Mouse (Mus musculus) frontal cortex, postnatal 14 days (tissue): ENCODE measurements at regions not wholly inside any gene's neighbourhood (a gene's known extent, or its start where the extent isn't known, plus 50 kb on each side); places are given as distances from the start of the nearest gene placed in this dataset.

Experiments
- DNase-seq, 2 experiments: peaks; one replicate each; pipeline ENCODE4 v3.0.0; 2022; ENCODE audit warnings: low spot score in 2 of 2

DNA sequence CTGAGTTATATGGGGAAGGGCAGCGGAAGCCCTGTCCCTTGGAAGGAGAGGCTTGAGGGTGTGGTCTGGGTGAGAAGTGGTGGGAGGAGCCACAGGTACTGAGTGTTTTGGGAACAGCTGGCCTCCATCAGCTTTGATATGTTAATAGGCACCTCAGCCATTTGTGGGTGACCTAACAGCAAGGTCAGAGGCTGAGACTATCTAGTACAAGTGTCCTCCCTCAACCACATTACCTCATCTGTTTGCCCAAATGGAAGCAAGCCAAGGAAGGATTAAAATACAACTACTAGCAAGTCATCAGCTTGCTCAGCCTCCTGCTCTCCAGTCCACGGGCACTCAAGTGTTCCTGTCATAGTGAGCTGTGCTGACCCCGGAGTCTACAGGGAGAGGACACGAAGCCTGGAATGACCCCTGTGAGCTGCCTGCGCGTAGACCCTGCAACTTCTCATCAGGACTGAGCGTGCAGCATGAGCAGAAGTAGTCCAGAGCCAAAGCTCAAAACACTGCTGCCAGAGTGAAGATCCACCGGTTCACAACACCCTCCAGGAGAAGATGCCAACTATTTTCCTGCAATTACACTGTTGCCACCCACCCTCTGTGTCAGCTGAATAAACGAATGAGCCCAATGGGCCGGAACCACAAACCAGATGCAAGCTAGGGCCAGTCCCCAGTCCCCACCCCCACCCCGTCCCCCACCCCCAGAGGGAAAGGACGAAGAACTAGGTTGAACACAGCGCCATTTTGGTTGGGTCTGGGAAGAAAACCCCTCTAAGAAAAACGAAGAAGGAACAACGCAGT, 239.6 kb downstream of the Qk start:
- DNase-seq, result no peak

DNA sequence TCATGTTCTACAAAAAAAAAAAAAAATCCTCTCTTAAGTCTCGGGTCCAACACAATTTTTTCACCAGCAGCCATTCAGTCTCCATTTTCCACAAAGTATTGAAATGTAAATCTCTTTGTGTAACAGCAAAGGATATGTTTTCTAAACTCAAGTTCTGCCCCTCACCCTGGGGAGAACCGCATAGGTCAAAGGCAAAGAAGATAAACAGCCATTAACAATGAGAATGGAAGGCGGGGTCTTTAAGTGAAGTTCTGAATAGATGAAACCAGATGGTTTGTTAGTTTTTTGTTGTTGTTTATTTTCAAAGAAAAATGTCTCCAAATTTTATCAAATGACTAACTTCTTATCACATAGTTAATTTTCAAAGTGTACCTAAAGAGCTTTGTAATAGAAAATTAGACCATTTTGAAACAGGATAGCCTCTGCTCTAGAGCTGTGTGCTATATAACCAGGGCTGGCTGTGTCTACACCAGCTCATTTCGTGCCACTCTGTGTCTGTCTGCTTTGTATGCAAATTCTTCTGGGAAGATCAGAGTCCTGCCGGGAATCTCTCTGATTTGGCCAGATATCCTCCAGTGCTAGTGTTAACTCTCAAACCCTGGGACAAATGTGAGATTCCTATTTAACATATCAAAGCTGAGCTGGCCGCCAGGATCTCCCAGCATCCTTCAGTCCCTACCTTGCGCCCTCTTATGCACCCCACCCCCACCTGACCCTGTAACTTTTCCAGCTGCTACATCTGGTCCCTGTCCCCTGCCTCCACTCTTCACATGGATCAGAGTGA, 240.9 kb downstream of the Qk start:
- no peak for DNase-seq

DNA sequence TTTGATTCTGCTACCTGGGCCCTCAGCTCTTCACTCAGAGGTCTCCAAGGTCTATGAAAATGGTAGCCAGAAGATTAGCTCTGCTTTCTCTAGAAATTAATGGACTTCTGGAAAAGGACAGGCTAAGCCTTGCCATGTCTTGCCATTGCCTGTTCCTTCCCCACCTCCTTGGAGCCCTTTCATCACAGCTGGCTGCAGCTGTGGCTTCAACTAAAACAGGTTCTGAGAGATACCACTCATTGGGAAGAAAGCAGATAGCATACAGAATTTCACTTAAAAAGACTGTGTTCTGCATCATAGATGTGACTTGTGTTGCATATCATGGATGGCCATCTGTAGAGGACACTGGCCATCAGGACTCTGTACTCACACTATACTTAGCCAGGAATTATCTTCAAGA, 246.4 kb downstream of the Qk start:
- no peak for DNase-seq

DNA sequence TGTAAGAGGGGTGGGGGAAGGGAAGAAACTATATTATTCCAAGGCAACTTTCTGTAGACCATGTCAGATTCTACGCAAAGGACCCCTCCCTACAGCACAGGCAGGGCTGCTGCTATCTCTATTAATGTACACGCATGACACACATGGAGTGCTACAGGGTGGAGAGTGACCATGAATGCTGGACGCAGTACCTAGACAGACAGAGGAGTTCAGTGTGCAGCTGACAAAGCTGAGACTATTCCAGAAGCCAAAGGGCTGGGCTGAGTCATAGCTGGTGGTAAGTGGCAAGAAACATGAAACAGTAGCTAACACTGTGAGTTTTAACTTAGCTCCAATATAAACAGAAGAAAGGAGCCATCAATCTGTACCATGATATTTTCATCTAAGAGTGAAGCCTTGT, 250.4 kb downstream of the Qk start:
- DNase-seq, result no peak

DNA sequence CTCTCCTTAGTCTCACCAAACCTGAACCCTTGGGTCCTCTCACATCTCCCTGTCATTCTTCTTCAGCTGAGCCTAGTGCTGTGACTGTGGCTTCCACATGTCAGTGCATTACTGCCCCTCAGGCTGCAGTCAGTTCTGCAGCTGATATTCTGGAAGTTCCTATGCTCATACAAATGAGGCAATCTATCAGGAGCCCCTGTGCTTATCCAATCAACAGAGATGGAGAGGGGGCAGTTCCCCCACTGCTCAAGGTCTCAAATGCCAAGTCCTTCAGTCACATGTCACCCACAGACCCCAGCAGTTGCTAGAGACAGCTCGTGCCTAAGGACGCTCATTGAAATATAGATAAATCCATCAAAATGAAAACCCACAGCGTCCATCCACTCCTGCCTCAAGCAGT, 254.5 kb downstream of the Qk start:
- no peak for DNase-seq

DNA sequence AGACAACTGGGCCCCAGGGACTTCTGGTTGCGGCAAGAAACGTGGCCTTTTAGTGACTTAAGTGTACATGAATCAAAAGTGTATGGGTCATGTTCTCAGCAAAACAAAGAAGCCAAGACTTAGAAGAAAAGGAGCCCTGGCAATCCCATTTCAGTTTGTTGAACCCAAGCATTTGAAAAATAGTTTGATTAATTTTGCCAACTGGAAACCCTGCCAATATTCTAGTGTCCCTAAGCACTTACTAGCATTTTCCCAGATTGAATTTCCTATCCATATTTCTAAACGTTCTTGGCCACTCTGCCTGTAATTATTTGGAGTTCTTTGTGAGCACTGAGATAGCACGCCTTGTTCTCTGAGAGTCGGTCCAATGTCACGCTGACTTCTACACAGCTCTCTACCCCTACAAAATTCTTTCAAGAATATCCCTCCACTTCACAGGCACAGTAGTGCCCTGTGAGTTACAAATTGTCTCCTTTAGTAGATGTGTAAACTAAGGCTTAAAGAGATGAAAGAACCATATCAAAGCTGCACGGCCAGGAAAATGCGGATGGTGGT, 257.0 kb downstream of the Qk start:
- DNase-seq, result no peak

DNA sequence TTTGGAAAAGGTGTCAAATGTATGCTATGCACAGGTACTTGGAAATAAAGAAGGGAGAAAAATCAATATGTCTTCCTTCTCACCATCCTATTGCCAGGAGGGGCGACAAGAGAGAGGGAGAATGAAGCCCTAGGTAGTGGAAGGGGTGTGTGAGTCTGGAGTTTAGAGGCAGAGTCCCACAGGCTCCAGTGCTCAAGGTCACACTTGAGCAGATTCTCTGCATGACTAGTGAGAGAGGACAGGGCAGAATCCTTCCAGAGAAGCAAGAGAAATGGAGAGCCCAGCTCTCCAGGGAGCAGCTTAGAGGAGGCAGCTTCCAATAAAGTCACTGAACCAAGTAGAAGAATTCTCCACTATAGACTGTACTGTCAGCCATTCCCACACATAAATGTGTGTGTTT, 261.9 kb downstream of the Qk start:
- DNase-seq, result no peak

DNA sequence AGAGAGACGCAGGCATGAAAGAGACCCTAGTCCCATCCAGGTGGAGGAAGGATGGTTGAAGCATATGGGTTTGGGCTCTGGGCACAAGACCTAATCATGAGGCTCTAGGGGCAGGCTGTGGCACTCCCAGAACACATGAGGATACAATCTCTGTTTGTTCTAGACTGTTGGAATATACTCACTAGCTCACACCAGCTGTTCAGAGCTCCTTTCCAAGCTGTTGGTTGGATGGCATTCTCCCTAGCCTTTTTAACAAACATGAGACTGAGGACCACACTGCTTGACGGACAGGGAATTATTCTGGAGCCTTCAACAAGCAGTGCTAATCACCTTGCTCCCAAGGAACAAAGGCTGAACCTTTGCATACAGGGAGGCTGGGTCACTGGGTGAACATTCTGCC, 263.6 kb downstream of the Qk start:
- no peak for DNase-seq

DNA sequence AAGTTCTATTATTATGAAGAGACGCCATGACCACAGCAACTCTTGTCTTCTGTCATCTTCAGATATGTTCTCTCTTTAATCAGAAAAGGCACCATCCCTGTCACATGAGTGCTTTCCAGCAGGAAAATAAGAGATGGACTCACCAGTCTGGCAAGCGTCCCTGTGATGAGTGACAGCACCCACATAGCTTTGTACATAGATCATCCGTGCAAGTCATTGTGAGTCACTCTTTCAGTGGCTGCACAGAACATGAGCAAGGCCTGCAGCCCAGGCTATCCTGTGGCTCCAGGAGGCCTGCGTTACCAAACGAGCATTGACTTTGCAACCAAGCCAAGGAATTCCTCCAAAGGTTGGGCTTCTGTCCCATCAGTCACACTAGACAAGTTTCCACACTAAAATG, 265.3 kb downstream of the Qk start:
- no peak for DNase-seq

DNA sequence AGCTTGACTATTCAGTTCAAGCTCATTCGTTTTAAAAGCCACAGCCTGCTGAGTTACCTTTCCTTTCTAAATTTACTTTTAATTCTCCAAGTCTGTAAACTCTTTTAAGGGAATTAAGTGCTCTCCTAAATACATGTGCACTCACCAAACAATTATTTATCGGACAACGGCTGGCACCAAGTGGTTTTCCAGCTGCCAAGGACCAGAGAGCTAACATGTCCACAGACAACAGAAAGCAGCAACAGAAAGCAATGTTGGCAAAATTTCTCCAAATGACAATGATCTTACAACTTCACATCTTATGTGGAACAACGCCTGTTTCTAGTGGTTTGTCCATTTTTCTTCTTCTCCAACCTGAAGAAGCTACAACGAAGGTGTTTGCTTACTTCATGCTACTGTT, 275.3 kb downstream of the Qk start:
- no peak for DNase-seq

DNA sequence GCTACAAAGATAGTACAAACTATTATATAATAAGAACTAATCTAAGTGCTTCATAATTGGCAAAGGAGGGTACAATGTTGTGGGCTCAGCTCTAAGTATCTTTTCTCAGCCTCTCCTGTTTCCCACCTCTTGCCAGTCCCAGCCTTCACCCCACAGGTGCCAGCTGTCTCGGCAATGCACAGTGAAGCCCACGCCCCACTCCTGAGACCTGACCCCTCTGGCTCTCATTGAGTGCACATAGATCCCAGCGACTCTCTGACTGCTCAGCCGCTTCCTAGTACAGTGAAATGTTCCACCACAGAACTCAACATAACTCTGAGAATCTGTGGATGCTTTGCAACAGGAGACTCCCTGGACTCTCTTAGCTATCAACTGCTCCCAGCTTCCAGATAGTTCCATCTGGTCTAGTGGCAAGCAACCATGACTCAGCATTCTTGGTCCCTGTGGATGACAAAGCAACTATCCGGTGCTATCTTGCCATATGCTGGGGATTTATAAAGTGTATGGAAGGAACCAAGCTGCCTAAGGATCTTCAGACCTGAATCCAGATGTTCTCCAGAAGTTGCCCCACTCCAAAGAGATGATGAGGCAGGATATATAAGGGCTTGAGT, 277.5 kb downstream of the Qk start:
- DNase-seq, result no peak

DNA sequence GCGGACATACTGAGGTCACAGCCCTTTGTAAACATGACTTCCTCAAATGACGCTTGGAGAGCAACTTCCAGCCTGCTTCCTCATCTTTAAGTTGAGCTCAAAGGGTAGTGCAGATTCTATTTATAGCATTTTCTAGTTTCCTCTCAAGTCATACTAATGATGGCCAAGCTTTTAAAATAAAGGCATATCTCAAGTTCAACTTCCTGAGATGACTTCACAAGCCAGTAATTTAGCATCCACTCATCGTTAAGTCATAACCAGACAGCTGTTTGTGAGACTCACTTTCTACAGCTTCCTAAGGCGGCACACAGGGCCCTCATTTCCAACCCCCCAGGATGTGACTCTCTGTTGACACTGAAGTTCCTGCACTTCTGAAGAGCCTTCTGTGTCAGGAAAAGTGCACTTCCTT, 278.7 kb downstream of the Qk start:
- no peak for DNase-seq

DNA sequence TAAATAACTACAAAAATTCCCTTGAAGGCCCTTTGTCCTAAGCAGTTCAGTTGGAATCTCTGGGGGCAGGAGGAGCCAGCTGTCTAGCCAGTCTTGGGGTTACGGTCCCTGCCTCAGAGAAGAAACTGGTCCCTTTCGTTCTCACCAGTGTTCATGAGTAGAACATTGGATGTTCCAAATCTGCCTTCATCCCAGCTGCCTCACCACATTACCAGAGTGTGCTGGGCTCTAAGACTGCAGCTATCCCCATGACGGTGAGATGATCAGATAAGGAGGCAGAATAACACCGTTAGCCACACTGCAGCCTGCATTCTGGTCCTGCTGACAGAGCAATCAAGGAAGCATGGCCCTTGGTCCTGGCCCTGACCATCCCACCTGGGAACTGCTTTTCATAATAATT, 279.3 kb downstream of the Qk start:
- no peak for DNase-seq

DNA sequence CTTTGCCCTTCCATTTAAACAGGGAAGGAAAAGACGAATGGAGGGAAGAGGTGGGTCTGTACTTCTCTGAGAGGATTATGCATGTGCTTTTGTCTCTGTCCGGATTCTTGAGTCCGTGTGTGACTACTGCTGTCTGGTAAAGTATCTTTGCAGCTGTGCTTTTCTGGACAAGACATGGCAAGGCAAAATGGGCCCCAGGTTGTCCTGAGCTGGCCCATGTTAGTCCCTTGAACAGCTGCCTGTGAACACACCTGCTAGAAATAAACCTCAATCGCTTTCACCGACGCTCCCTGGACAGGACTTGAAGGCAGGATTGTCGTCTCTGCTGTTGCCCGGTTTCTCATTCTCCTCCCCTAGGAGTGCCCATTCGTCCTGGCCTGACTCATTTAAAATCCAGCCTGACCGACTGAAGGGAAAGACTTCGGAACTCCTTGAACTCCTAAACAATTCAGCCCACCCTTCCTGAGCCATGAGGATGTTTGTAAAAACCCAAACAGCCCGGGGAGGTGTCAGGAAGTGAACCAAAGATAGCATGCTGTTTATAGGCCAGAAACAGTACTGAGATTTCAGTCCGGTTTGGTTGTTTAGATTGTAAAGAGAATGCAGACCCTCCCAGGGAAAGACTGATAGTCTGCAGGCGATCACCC, 281.7 kb downstream of the Qk start:
- DNase-seq, result no peak

DNA sequence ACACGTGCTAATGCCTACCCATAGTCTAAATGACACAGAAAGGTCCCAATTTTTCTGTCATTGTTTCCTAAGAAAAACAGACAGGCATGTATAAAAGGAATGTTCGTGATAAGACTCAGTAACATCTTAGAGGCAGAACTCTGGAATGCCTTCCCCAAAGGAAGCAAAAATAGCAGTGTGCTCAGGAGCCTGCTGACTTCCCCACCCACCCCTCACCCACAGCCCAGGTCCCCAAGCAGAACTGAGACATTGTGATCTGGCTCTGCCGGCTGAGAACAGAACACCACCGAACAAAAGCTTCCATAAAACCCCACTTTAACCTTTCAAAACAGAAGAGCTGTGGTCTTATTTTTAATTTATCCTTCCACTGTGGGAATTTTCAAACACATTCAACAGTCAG, 286.1 kb downstream of the Qk start:
- no peak for DNase-seq

DNA sequence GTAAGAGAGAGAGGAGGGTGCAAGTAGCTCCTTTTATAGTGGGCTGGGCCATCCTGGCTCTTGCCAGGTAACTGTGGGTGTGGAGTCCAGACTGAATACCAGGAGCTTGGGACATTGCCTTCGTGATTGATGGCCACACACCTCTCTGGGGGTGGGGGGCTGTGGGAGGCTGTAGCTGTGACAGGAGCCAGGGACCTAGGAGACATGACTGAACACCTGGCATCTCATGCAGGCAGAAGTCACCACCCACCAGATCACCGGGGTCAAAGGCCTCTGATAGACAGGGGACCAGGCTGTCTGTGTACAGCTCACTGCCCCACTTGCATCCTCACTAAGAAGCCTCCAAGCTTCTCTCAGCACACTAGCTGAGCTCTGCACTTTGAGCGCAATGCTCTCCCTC, 288.6 kb downstream of the Qk start:
- no peak for DNase-seq

DNA sequence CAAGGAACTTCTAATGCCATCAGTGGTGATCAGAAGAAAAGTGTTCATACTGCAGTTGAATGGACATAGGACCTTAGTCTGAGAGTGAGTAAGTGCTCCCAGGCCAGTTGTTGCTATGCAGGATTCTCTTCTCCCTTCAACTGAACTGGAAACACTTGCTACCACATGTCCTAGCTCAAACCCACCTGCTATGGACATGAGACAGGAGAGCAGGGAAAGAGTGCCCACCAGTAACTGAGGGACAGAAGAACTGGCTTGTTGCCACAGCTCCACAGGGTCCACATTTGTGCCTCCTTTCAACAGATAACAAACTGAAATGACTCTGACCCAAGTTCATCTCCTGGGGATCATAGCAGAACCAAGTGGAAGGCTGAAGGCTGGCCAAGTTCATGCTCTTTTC, 292.9 kb downstream of the Qk start:
- DNase-seq, result no peak

DNA sequence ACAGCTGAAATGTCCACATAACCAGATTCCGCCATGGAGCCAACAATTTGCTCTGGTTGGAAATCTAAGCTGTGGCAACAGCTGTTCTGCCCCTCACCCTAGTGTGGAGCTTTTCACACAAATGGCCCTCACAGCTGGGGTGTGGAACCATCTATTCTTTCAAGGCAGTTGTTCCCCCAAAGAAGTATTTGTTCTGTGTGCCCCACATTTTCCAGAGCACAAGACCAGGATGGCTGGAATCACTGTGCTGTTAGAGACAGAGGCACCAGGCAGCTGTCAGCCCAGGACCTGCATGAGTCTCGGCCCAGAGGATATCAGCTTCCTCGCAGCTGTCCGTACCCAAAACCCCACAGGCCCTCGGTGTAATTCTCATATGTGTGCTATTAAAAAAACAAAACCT, 294.4 kb downstream of the Qk start:
- no peak for DNase-seq

DNA sequence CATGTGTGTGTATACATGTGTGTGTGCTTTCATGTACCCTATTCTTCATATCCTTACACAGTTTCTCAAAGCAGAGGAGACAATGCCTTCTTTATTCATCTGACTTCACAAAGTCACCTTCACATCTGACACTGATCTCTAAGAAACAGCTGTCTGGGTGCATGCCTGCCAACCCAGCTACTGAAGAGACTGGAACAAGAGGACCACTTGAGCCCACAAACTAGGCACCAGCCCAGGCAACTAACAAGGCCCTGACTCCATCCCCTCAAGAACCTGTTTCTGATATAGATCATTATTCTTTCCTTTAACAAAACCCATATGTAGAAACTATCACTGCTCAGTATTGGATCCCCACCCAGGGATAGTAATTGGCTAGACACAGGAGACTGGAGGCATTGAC, 295.3 kb downstream of the Qk start:
- no peak for DNase-seq

DNA sequence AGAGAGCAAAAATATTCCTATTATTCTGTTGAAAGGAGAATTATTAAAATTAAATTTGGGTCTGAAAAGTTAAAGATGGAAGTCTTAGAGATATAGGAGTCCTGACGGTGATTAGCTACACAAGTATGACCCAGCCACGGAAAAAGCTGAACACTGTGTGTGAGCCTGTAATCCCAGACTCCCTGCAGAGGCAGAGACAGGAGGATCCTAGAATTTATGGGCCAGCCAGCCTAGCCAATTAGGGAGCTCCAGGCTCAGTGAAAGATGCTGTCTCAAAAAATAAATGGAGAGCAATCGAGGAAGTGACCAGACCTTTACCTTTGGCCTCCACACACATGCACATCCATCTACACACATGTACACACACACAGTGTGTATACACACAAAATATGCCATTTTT, 307.5 kb downstream of the Qk start:
- DNase-seq, result no peak

DNA sequence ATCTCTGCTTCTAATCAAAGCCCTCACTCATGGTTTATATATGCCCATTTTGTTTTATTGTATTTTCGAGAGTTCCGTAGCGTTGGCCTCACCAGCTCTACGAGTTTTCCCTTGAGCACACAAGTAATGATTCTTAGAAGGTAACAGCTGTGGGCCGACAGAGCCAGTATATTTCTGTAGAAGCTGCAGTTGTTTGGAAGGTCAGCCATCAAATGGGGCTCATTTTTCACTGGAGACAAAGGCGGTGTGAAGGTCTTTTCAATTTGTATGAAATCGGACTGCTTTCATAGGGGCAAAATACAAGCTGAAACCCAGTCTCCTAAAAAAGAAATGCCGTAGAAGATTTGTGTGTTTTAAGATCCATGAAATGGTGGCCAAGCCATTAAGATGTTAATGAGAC, 307.9 kb downstream of the Qk start:
- DNase-seq, result no peak

DNA sequence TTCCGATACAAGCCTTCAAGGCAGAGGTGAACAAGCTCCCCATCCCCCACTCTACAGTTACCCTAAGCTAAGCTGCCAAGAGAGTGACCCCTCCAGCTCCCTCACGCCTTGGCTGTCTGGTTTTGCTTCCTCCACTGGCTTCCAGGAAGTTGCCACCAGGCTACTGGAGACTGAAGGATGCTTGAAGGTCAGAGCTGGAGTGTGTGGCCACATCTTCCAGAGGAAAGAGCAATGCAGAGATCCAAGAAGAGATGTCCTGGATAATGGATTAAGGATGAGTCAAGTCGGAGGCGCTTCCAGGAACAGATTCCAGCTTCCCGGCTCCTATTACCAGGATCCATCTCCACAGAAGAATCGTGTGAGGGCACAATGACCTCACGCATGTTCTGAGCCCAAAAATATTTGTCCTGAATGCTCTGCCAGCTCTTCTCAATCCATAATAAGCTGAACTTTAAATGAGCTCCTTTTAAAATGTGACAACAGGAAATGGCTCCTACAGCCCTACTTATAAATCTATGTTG, 318.5 kb downstream of the Qk start:
- no peak for DNase-seq
